Mouse (Mus musculus) lung, postnatal 25 days (tissue): ENCODE data around the gene Sytl1.

Experiments
- DNase-seq: peaks from one replicate; pipeline ENCODE4 v3.0.0; 2022; ENCODE audit warnings: low spot score

The Sytl1 gene

GRCm38 (mm10) chr4:133262882-133263281 lies at the start of gene Sytl1:
Gene Sytl1, minus strand, starts transcription at chr4:133263113.
- no peak for DNase-seq

- peak; percentile 83 for DNase-seq
Measured at GRCm38 (mm10) chr4:133309948-133310347, 47.0 kb upstream of the Sytl1 start.

GRCm38 (mm10) chr4:133307331-133307730 lies 44.4 kb upstream of the Sytl1 start:
- DNase-seq = peak; percentile 44

DNA sequence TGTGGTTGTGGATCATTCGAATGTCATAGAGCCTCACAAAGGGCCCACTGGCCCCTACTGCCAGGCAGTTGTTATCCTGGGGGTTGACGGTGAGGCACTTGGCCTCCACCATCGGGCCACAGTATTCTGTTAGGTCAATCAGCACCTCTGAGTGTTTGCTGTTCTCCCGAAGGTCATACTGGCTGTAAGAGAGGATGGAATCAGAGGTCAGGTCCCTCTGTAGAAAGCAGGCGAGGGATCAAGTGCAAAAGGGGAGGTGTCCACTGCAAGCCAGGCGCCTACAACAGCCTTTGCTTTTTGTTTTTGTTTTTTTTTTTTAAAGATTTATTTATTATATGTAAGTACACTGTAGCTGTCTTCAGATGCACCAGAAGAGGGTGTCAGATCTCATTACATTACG lies 42.9 kb upstream of the Sytl1 start:
- DNase-seq = no peak

GRCm38 (mm10) chr4:133304770-133305169 lies 41.9 kb upstream of the Sytl1 start:
- DNase-seq = no peak

DNA sequence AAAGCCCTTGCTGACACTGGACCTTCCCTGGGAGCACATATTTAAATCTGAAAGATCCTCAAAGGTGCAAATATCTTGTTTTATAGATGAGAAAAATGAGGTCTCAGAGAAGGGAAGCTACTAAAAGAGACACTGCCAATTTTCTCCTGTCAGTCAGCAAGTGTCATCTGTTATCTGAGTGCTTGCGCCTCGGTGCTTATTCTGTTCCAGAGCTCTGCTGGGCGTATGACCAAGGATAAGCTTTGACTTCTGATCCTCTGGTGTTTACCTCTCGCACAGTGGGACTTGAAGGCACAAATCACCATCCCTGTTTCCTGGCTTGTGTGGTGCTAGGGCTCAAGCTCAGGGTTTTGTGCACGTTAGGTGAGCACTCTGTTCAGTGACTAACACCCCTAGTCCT lies 39.8 kb upstream of the Sytl1 start:
- no peak for DNase-seq

- peak; percentile 59 for DNase-seq
Measured at GRCm38 (mm10) chr4:133301802-133302201, 38.9 kb upstream of the Sytl1 start.

DNA sequence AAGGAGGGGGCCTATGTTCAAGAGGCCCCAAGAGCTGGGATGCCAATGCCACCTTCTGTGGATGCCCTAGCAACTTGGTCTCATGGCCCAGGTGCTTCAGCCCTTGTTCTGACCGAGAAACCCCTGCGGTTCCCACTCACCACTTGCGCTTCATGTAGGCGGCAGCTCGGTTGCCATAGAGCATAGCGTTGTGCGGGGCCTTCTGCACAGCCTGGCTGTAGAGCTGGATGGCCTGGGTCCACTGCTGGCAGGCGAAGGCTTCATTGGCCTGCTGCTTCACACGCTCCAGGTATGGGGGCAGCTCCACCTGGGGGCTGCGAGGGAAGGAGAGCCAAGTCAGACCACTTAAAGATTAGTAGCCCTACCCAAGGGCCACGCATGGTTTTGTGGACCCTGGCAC lies 37.5 kb upstream of the Sytl1 start:
- DNase-seq = no peak

- DNase-seq = no peak
Measured at GRCm38 (mm10) chr4:133299701-133300100, 36.8 kb upstream of the Sytl1 start.

- no peak for DNase-seq
Measured at GRCm38 (mm10) chr4:133298516-133299365, 35.8 kb upstream of the Sytl1 start.

- DNase-seq = peak; percentile 73
Measured at GRCm38 (mm10) chr4:133297801-133298238, 34.9 kb upstream of the Sytl1 start.

GRCm38 (mm10) chr4:133297360-133297759 lies 34.4 kb upstream of the Sytl1 start:
- DNase-seq = no peak

- DNase-seq = no peak
Measured at GRCm38 (mm10) chr4:133294084-133294483, 31.2 kb upstream of the Sytl1 start.

DNA sequence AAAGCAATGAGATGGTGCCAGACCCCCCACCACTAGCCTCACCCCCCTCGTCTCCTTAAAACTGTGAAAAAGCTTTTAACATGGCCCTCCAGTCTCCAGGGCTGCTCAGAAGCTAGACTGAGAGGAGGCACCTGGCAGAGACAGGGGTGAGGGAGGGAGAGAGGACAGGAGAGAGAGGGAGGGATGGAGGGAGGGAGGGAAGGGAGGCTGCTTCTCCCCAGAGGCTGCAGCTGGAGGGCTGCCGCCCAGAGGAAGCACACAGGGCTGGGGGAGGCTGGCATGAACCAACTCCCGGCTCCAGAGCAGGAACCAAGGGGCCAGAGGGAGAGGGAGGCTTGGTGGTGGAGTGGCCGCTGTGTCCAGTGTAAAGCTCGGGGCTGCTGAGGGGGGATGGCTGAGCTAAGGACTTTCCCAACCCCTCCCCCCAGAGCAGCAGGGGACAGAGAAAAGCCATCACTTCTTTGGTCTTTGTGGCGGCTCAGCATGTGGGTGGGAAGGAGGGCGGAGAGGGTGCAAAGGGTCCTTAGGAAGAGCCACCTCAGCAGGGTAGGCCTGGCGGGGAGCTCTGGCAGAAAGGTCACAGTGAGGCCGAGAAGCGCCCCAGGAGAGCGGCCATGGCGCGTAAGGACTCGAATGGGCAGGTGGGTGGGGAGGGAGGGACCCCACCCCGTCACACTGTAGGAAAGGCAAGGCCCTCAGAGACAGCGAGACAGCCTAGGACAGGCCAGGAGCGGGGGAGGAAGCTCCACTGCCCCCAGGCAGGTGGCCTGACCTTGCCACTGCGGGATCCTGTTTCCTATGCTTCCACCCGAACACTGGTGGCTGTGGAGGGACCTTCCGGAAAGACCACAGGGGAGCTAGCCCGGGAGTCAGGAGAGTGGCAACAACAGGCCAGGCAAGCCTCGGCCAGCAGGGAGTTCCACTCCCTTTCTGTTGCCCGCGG lies 30.3 kb upstream of the Sytl1 start:
- DNase-seq = no peak

GRCm38 (mm10) chr4:133292405-133292804 lies 29.5 kb upstream of the Sytl1 start:
- DNase-seq = no peak

GRCm38 (mm10) chr4:133291255-133291654 lies 28.3 kb upstream of the Sytl1 start:
- DNase-seq = no peak

GRCm38 (mm10) chr4:133286476-133287077 lies 23.7 kb upstream of the Sytl1 start:
- no peak for DNase-seq

DNA sequence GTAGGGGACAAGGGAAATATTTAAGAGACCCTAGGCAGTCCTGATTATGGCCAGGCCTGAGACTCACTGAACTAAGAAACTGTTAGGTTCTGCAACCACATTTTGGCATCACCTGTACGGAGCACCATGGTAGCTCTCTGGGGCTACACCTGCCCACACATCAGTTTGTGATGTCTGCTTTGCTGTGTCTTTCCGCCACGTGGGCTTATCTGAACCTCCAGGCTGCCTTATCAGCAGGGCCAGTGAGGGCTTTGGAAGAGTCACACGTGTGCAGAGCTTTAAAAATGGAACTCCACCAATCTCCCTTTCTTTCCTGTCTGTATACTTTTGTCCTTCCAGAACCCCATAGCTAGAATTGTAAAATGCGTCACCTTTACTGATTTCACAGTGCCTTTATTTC lies 23.0 kb upstream of the Sytl1 start:
- no peak for DNase-seq

GRCm38 (mm10) chr4:133285299-133285698 lies 22.4 kb upstream of the Sytl1 start:
- no peak for DNase-seq

DNA sequence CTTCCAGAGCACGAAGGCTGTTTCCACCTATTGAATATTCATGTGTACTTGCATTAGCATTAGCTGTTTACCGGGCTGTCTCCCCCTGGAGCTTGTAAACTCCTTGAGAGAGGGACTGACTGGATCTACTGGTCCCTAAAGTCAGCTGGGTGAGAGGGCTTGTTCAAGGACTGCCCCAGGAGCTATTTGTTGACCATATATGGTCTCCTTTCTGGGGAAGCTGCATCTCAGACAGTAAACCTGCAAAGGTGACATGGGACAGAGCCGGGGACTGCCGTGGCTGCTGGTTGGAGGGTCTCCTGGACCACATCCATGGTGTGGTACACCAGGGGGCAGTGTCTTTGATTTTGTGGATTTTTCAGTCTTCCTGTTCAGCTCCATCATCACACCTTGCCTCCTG lies 19.7 kb upstream of the Sytl1 start:
- no peak for DNase-seq

GRCm38 (mm10) chr4:133281951-133282481 lies 19.1 kb upstream of the Sytl1 start:
- DNase-seq = no peak

GRCm38 (mm10) chr4:133281513-133281912 lies 18.6 kb upstream of the Sytl1 start:
- no peak for DNase-seq
